Comparison of ENCODE assay signal across 39 mouse cellular contexts in the genomic region with DNA sequence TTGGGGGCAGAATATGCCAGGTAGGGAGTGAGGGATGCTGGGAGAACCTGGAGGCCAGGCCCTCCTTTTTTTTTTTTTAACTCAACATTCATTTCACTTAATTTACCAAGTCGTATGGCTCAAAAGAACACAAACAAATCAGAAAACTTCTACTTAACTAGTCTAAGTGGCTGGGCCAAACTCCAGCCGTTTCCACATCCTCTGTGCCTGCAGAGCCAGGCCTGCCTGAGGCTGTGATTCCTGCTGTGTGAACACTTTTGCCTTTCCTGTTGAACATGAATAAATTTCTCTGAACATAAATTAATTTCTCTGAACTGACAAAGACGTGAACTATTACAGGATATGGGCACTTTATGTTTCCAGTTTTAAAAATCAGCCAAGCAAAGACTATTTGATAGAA. TPM values are rescaled to one million over a fixed set of nuclear protein-coding genes. Genes with fewer than 3 reads are reported as not detected.
A peak's percentile ranks its signal among the peaks of the same experiment; 100 is the strongest.
DNase-seq lines count a peak whose midpoint lies in the region; ATAC-seq and TF ChIP-seq lines count a peak whose summit lies in the region.
"Had no signal": no experiment of that assay in that cellular context is flagged by ENCODE, and none has a peak within 500 bp of the region (broad histone marks: within the 10 kb centered on the region; RNA-seq: fewer than 3 reads in every experiment).

No protein-coding gene starts in this region.

- H3K9me3 ChIP-seq in kidney, embryonic 14.5 days (ENCODE audit: control insufficient read depth, low read length) = no peaks in the 10 kb centered on the region
- H3K9me3 ChIP-seq in lung, postnatal 0 days (ENCODE audit: low read length) = no peaks in the 10 kb centered on the region
- no peaks in the 10 kb centered on the region for H3K9me3 ChIP-seq in limb, embryonic 12.5 days
- H3K9me3 ChIP-seq: hindbrain, embryonic 15.5 days; limb, embryonic 15.5 days; lung, embryonic 15.5 days; neural tube, embryonic 15.5 days had no signal

- no peaks in the 10 kb centered on the region for H3K36me3 ChIP-seq in kidney, embryonic 14.5 days (ENCODE audit: control insufficient read depth, insufficient read depth, low read length)
- no peaks in the 10 kb centered on the region for H3K36me3 ChIP-seq in lung, postnatal 0 days (ENCODE audit: insufficient read depth, low read length)
- no peaks in the 10 kb centered on the region for H3K36me3 ChIP-seq in limb, embryonic 12.5 days
- H3K36me3 ChIP-seq: heart, embryonic 13.5 days; hindbrain, embryonic 10.5 days; hindbrain, embryonic 15.5 days; limb, embryonic 15.5 days; lung, embryonic 15.5 days; midbrain, embryonic 13.5 days; neural tube, embryonic 15.5 days had no signal

- no peak overlapping the region for H3K9ac ChIP-seq in kidney, embryonic 14.5 days (ENCODE audit: low read depth, low read length)
- H3K9ac ChIP-seq in lung, postnatal 0 days (replicated peaks; ENCODE audit: low read depth) = no peak overlapping the region
- H3K9ac ChIP-seq in limb, embryonic 12.5 days (replicated peaks) = no peak overlapping the region
- H3K9ac ChIP-seq: heart, embryonic 13.5 days; hindbrain, embryonic 15.5 days; limb, embryonic 15.5 days; liver, embryonic 14.5 days; lung, embryonic 15.5 days; midbrain, embryonic 13.5 days; neural tube, embryonic 15.5 days had no signal

- intact Hi-C loops in gastrocnemius, postnatal 36 days (cut with DNase I) = no loop called here

- TF ChIP-seq EP300 in lung, postnatal 0 days (IDR thresholded peaks at IDR 0.05) = no peak

- no peak overlapping the region for H3K4me2 ChIP-seq in kidney, embryonic 14.5 days (replicated peaks; ENCODE audit: low read depth, low read length)
- H3K4me2 ChIP-seq in lung, postnatal 0 days (replicated peaks; ENCODE audit: low read depth, low read length) = no peak overlapping the region
- no peak overlapping the region for H3K4me2 ChIP-seq in limb, embryonic 12.5 days
- H3K4me2 ChIP-seq: heart, embryonic 13.5 days; hindbrain, embryonic 15.5 days; limb, embryonic 15.5 days; lung, embryonic 15.5 days; midbrain, embryonic 13.5 days; neural tube, embryonic 15.5 days had no signal

- no peaks in the 10 kb centered on the region for H3K27me3 ChIP-seq in kidney, embryonic 14.5 days (ENCODE audit: control insufficient read depth, insufficient read depth, low read length)
- no peaks in the 10 kb centered on the region for H3K27me3 ChIP-seq in lung, postnatal 0 days (replicated peaks; ENCODE audit: insufficient read depth, low read length)
- no peaks in the 10 kb centered on the region for H3K27me3 ChIP-seq in limb, embryonic 12.5 days
- H3K27me3 ChIP-seq: CH12.LX; heart, embryonic 13.5 days; hindbrain, embryonic 15.5 days; limb, embryonic 15.5 days; lung, embryonic 15.5 days; midbrain, embryonic 13.5 days; neural tube, embryonic 15.5 days had no signal

- no peak overlapping the region for H3K4me3 ChIP-seq in kidney, embryonic 14.5 days (ENCODE audit: low read length)
- H3K4me3 ChIP-seq in lung, postnatal 0 days (ENCODE audit: low read depth, low read length) = no peak overlapping the region
- H3K4me3 ChIP-seq in limb, embryonic 12.5 days (replicated peaks) = no peak overlapping the region
- H3K4me3 ChIP-seq: gastrocnemius, adult 2 months; heart, embryonic 13.5 days; hindbrain, embryonic 10.5 days; hindbrain, embryonic 15.5 days; layer of hippocampus, adult 2 months; left cerebral cortex, adult 2 months; limb, embryonic 15.5 days; lung, embryonic 15.5 days; midbrain, embryonic 13.5 days; neural tube, embryonic 15.5 days had no signal

- peak; percentile 46 for DNase-seq in kidney, postnatal 10 days
- peak; percentile 61 for DNase-seq in lung, postnatal 0 days (ENCODE audit: low spot score)
- DNase-seq in lung, postnatal 36 days = no peak
- DNase-seq in adipocyte (ENCODE audit: low spot score) = peak; percentile 72
- no peak for DNase-seq in gastrocnemius, postnatal 36 days
- DNase-seq: adrenal gland, postnatal 10 days; cerebellum, adult 8-10 months; cerebellum, postnatal 25 days; gastrocnemius, adult 2 months; heart, postnatal 10 days; right cerebral cortex, postnatal 25 days; thymus, adult 18-20 months; thymus, postnatal 25 days had no signal

- H3K4me1 ChIP-seq in kidney, embryonic 14.5 days (ENCODE audit: control insufficient read depth, insufficient read depth, low read length) = no peaks in the 10 kb centered on the region
- H3K4me1 ChIP-seq in lung, postnatal 0 days (ENCODE audit: insufficient read depth, low read depth, low read length) = no peaks in the 10 kb centered on the region
- no peaks in the 10 kb centered on the region for H3K4me1 ChIP-seq in limb, embryonic 12.5 days (replicated peaks)
- H3K4me1 ChIP-seq: hindbrain, embryonic 10.5 days; hindbrain, embryonic 15.5 days; limb, embryonic 15.5 days; lung, embryonic 15.5 days; midbrain, embryonic 13.5 days; neural tube, embryonic 15.5 days had no signal

- H3K27ac ChIP-seq in kidney, embryonic 14.5 days (ENCODE audit: low read depth, low read length) = no peak overlapping the region
- H3K27ac ChIP-seq in lung, postnatal 0 days (ENCODE audit: low read length) = no peak overlapping the region
- 0 out of 2 replicates have a peak overlapping the region, but pooled peaks have one; percentile 59 for H3K27ac ChIP-seq in limb, embryonic 12.5 days
- H3K27ac ChIP-seq: gastrocnemius, adult 2 months; heart, embryonic 13.5 days; hindbrain, embryonic 10.5 days; hindbrain, embryonic 15.5 days; layer of hippocampus, adult 2 months; left cerebral cortex, adult 2 months; limb, embryonic 15.5 days; lung, embryonic 15.5 days; macrophage; midbrain, embryonic 13.5 days; neural tube, embryonic 15.5 days had no signal

- no peak for TF ChIP-seq CTCF in lung, postnatal 0 days (IDR thresholded peaks at IDR 0.05)

- no peak for ATAC-seq in kidney, embryonic 14.5 days (ENCODE audit: low FRiP score, low TSS enrichment)
- no peak for ATAC-seq in lung, postnatal 0 days
- ATAC-seq in limb, embryonic 12.5 days (ENCODE audit: insufficient number of reproducible peaks, insufficient read depth, low FRiP score, low TSS enrichment, low read depth) = no peak
- ATAC-seq: forebrain, embryonic 16.5 days; inflammation-experienced regulatory T-cells, adult 6 months; midbrain, embryonic 13.5 days had no signal

- WGBS in kidney, embryonic 14.5 days = 45% methylated on average over 3 of the region's 3 CpGs
- 27% methylated on average over 3 of the region's 3 CpGs for WGBS in lung, postnatal 0 days
- WGBS in limb, embryonic 12.5 days = 14% methylated on average over 3 of the region's 3 CpGs

RNA-seq across cellular contexts. Expression of a gene that starts 40.6 kb away (rescaled TPM):
- polyA plus RNA-seq in kidney, embryonic 14.5 days (2014; fragmentation: Nextera tagmentation; extraction: Ambion mirVana) = not detected in 2 replicates
- not detected in 2 replicates for polyA plus RNA-seq in lung, postnatal 0 days (2015; fragmentation: Nextera tagmentation; extraction: Ambion mirVana)
- polyA plus RNA-seq in limb, embryonic 12.5 days (2016; fragmentation: Nextera tagmentation; extraction: Ambion mirVana) = not detected in 2 replicates
- not detected for total RNA-seq in gastrocnemius, postnatal 36 days (2021)
- total RNA-seq: adrenal gland, postnatal 10 days; CH12.LX; ES-E14; gastrocnemius, adult 2 months; gastrocnemius, postnatal 4 days; heart, adult 8-10 months; heart, postnatal 10 days; layer of hippocampus, adult 2 months; layer of hippocampus, postnatal 14 days; left cerebral cortex, adult 2 months; left cerebral cortex, postnatal 25 days; megakaryocyte-erythroid progenitor cell, adult 5-6 weeks had no signal
- polyA plus RNA-seq: C2C12; embryonic facial prominence, embryonic 11.5 days; forebrain, embryonic 11.5 days; forebrain, embryonic 16.5 days; heart, embryonic 13.5 days; hindbrain, embryonic 10.5 days; hindbrain, embryonic 15.5 days; inflammation-experienced regulatory T-cells, adult 6 months; limb, embryonic 15.5 days; liver, embryonic 14.5 days; lung, embryonic 15.5 days; macrophage; midbrain, embryonic 13.5 days; neural tube, embryonic 15.5 days; stomach, embryonic 16.5 days had no signal

RNA-seq across cellular contexts. Expression of a gene that starts 46.9 kb away (rescaled TPM):
- 48.5 and 76.0 TPM in 2 replicates for polyA plus RNA-seq in kidney, embryonic 14.5 days (2014; fragmentation: Nextera tagmentation; extraction: Ambion mirVana)
- 36.1 and 41.3 TPM in 2 replicates for polyA plus RNA-seq in lung, postnatal 0 days (2015; fragmentation: Nextera tagmentation; extraction: Ambion mirVana)
- 74.7 and 81.1 TPM in 2 replicates for polyA plus RNA-seq in limb, embryonic 12.5 days (2016; fragmentation: Nextera tagmentation; extraction: Ambion mirVana)
- total RNA-seq in gastrocnemius, postnatal 36 days (2021) = 10 to 100 TPM; 19.7 to 21.1 TPM

Comparison
In these comparisons a context has a peak if more than half of its experiments do, and no peak if none do; other contexts are left out.
1. DNase-seq: peak in kidney, postnatal 10 days (single experiment), lung, postnatal 0 days (single experiment) and adipocyte (single experiment); none in lung, postnatal 36 days (single experiment) and gastrocnemius, postnatal 36 days (0 of 2).